Mouse (Mus musculus) natural killer cell, adult 2 months (primary cell): ENCODE results near the gene Fbll1.
"Not testable (repeated sequence)": the region's sequence is repeated elsewhere in the genome, so short reads cannot be mapped to it uniquely, and the experiment has no call there.

ENCODE experiments used
- DNase-seq, 2 experiments: peaks; one replicate each; pipeline ENCODE4 v3.0.0; 2022; ENCODE audit warnings: low spot score in 2 of 2

Fbll1 gene

DNA sequence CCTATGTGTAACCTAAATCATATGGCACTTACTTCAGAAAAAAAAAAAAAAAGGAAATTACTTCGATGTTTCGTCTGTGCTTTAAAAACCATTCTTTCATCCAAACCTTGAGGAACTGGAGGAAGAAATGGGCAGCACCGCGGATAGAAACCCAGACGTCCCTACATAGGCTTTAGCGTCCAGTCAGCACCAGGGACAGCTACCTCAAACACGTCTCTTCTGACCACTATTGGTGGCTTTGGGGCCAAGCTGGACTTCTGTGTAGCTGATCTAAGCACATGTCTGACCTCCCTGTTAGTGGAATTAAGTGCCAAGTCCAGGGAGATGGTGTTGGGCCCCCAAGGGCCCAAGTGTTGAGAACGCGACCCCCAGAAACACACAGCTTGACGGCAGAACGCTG, at the start of gene Fbll1:
Gene Fbll1, minus strand, starts transcription at position 11 of the 400 bp plus-strand sequence.
- DNase-seq = no peak

DNA sequence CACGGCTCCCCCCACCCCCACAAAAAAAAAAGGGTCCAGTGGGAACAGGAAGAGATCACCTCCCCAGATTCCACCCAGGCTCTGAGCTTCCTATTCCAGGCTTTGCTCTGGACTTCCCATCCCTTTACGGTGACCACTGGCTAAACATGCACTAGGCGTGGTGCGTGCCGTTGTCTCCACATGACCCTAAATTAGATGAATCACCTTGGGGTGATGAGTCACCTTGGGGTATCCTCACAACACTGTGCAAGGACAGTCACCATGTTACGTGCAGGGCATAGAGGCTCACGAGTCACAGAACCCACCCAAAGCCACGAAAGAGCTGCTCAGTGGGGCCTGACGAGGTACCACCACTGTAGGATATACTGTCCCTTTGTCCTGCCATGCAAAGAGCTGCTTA, 45.6 kb upstream of the Fbll1 start:
- no peak for DNase-seq

GRCm38 (mm10) chr11:35842560-35842959, 43.9 kb upstream of the Fbll1 start:
- not testable (repeated sequence) for DNase-seq

GRCm38 (mm10) chr11:35841738-35842325, 43.1 kb upstream of the Fbll1 start:
- DNase-seq = peak; percentile 4 to 53

- DNase-seq = not testable (repeated sequence)
These were observed 42.1 kb upstream of the Fbll1 start for GRCm38 (mm10) chr11:35840806-35841205.

GRCm38 (mm10) chr11:35840282-35840681, 41.6 kb upstream of the Fbll1 start:
- DNase-seq = peak in 1 of 2 experiments; percentile 7

- peak; percentile 95 to 97 for DNase-seq
These were observed 40.0 kb upstream of the Fbll1 start for GRCm38 (mm10) chr11:35838345-35839338.

DNA sequence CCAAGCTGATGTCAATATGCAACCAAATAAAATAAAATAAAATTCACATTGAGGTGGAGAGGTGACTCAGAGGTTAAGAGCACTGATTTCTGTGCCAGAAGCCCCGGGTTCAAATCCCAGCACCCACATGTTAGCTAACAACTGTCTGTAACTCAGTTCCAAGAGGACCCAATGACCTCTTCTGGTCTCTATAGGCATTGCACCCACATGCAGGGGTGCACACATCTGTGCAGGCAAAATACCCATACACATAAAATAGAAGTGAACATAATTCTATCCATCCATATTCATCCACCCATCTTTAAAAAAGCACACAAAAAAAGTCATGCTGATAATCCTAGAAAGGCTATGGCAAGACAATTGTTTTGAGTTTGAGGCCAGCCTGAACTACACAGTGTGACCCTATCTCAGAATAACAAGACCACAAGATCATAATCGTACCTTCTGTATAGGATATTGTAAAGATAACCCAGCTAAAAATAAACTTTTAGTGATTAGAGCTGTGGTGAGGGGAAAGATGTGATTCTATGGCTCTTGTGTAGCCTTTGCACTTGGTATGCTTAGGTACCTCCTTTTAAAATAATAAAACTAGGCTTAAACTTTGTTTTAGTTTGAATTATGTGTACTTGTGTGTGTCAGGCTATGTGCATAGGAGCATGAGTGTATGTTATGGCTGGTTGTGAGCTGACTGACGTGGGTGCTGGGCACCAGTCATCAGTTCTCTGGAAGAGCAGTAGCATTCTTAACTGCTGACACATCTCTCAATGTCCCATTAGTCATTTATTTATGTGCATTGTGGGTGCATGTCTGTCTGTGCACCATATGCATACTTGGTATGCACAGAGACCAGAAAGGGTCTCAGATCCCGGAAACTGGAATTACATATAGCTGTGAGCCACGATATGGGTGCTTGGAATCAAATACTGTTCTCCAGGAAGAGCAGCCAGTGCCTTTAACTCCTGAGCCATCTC, 38.8 kb upstream of the Fbll1 start:
- DNase-seq = no peak

DNA sequence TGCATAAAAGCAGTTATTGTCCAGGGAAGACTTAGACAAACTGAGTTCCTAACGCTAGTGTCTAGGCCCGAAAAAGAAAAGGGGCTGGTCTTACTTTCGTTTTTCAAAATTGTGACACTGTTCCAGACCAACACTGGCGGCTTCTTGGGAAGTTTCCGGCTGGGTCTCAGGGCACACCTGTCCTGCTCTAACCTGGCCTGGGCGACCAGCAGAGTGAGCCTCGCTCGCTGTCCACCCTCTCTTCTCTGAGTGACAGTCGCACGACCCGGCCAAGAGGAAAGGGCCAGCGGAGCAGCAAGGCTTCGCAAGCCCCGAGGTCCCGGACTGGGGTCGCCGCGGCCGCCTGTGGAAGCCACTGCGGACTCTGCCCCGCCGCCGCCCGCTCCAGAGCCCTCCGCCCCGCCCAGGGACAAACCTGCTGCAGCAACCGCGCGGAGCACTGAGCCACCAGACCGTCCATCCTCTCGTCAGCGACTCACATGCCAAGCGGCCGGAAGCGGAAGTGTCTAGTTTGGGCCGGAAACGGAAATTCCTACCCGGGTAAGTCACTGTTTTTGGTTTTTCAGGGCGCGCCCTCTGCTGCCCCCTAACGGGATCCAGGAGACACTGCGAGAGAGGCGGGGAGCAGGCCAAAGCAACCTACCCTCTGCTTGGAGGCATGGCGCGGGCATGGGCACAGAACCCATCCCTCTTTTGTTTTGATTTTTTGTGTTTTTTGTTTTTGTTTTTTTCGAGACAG, 35.5 kb upstream of the Fbll1 start, which contains the start of gene Rars:
Gene Rars, minus strand, starts transcription at position 485 of the 739 bp plus-strand sequence.
- DNase-seq = peak; percentile 95 to 96

GRCm38 (mm10) chr11:35833270-35833669, 34.6 kb upstream of the Fbll1 start:
- DNase-seq = no peak

DNA sequence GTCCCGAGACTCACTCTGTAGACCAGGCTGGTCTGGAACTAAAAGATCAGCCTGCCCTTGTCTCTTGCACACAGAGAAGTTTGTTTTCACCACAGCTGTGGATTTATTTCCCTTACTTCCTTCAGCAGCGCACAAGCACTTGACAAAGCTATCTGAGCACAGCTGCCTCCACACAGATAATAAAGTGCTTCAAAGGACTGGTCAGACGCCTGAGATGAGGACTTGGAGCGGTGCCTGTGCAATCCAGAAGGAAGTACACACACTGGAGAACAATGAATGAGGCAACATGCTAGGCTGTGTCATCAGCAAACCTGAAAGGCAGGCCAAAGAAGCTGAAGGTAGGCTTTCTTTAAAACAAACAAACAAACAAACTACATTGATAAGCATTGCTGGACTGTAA, 33.5 kb upstream of the Fbll1 start:
- DNase-seq = no peak

- no peak for DNase-seq
These were observed 29.0 kb upstream of the Fbll1 start for GRCm38 (mm10) chr11:35827714-35828113.

DNA sequence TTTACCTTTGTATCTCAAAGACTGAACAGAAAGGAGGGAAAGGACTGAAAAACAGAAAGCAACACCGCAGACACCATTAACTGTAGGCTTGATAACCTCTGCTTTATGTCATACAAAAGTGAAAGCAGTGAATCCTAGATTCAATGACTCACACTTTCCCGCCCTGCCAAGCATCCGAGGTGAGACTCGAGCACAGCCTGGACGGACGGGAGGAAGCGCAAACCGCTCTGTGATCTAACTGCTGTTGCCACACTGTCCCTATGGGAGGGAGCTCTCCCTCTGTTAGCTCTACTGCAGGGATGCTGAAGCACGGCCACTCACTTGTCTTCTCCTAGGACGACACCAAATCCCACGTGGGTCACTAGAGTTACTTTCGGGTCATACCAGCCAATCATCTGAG, 17.6 kb upstream of the Fbll1 start:
- DNase-seq = no peak

- DNase-seq = no peak
These were observed 12.8 kb upstream of the Fbll1 start for GRCm38 (mm10) chr11:35811458-35811857.

DNA sequence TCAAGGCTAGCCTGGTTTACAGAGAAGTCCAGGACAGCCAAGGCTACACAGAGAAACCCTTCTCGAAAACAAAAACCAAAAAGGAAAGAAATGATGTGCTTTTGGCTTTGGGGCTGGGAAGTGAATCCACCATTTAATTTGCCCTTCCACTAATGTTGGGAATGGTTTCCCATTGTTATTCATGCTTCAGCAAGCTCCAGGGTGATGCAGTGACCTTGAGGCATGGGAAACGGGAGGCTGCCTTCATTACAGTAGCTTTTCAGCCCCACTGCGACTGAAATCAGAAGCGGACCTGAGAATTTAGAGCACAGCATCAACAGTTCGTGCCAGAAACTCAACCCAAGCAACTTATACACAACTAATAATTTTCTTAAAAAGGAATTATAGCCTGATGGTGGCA, 2.6 kb upstream of the Fbll1 start:
- no peak for DNase-seq

DNA sequence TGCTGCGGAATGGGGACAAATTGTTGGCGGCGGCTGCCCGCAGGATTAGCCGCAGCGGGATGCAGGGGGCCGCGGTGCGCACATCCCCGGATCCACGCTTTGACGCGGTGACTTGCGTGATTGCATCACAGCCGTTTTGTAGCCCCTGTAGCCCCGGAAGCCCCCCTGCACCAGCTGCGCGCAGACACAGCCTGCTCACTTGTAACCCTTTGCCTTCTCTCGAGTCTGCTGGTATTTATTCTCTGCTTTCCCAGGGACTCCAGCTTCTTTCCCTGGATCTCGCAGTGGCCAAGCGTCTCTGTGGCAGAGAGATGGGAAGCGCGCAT, 226 bp downstream of the Fbll1 start:
- no peak for DNase-seq

DNA sequence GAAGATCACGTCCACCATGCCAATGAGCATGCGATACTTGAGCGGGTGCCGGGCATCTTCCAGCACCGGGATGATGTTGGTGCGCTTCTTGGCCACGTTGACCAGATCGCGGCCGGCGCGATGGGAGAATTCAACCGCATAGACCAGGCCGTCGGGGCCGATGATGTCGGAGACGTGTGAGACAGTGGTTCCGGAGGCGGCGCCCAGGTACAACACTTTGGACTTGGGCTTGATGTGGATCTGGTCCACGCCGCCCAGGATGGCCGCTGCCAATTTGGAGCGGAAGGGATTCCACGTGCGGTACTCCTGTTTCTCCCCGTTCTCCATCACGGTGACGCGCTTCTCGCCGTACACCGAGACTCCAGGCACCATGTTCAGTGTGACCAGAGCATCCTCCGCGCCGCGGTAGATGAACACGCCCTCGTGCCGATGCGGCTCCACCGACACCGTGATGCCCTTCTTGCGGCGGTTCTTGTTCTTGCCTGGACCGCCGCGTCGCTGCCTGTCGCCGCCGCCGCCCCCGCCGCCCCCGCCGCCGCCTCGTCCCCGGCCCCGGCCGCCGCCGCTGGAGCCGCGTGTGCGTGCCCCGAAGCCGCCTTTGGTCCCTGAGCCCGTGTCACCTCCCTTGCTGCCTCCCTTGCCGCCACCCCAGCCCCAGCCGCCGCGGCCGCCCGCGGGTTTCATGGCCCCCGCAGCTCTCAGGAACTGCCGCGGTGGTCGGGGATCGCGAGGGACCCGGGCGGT, 761 bp downstream of the Fbll1 start:
- no peak for DNase-seq

DNA sequence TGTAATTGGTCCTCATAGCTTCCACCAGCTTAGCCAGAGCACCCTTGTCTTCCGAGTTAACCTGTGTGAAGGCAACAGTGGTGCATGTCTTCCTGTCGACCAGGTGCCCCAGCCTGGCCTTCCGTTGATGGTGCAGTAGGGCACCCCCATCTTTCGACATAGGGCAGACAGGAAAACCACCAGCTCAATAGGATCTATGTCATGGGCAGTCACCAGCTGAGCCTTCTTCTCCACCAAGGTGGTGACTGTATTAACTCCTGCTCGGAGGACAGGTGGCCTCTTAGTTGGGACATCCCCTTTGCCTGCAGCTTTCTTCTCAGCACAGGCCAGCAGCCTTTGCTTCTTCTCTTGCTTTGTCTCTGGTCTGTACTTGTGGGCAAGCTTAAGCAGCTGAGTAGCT, 5.9 kb downstream of the Fbll1 start:
- not testable (repeated sequence) for DNase-seq

DNA sequence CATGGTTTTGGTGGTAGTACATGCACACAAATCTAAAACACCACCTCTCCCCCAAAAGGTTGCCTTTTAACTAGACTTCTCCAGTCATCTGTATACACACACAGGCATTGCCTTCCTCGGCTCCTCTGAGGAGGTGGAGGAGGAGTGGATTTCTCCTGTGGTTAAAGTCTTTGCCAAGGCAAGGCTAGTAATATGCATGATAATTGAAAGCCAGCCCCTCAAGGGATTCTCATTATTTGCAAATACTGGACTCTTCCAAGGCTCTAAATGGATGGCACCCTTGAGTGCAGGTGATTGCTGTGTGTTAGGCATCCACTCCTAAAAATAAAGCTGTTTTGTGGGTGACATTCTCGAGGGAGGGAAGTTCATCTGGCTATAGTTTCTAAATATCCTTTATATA, 10.2 kb downstream of the Fbll1 start:
- no peak for DNase-seq

DNA sequence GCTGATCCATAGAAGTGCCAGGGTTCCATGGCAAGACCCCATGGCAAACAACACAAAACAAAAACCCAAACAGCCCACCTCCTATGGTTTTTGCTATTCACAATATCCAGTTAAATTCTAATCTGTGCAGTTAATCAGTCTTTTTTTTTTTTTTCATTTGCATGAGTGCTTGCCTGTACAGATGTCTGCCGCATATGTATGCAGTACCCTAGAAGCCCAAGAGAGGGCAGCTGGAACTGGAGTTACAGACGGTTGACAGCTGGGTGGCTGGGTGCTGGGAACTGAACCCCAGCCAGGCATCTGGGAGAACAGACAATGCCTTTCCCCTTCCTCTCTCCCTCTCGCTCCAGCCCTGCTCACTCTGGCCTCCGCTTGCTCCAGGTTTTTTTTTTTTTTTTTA, 14.1 kb downstream of the Fbll1 start:
- DNase-seq = no peak
